Mouse (Mus musculus): ENCODE measurements around the gene BB287469. TPM values are rescaled to one million over a fixed set of nuclear protein-coding genes. Genes with fewer than 3 reads are reported as not detected.
"Not testable (repeated sequence)": the region's sequence is repeated elsewhere in the genome, so short reads cannot be mapped to it uniquely, and the experiment has no call there.

The BB287469 gene
- total RNA-seq (2015; ENCODE audit: low replicate concordance) (not detected in 2 replicates), total RNA-seq (2017; ENCODE audit: low replicate concordance) (not detected in 2 replicates)

DNA sequence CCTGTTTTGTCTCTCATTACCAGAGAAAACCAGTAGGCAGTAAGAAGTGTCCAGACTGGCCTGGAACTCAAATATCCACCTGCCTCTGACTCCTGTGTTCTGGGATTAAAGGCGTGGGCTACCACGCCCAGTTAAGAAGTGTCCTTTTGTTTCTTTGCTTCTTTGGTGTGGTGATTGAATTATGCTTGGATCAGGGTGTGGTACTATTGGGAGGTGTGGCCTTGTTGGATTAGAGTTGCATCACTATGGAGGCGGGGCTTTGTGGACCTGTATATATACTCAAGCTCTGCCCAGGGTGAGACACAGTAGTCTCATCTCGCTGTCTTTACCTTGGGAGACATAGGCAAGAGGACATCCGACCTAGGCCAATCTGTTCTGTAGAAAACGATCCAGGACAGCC is at the start of gene BB287469:
TSS of gene BB287469 (plus strand) at position 301 of the 400 bp plus-strand sequence.
- ATAC-seq (replicated peaks; ENCODE audit: low FRiP score, poor library complexity, severe bottlenecking), result not testable (repeated sequence)

DNA sequence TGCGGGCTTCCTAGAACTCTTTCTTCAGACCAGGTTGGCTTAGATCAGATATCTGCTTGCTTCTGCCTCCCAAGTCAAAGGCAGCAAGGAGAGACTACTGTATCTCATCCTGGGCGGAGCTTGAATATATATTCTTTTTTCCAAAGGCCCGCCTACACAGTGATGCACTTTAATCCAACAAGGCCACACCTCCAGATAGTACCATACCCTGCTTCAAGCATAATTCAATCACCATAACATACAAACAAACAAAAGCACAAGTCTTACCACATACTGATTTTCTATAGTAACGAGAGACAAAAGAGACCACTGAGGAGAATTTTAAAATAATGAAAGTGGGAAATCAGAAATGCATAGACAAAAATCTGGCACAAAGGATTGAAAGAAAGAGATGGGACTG is 40.7 kb upstream of the BB287469 start, which contains the start of gene Gm21319:
TSS of gene Gm21319 (minus strand) at position 101 of the 400 bp plus-strand sequence.
- not testable (repeated sequence) for ATAC-seq (replicated peaks; ENCODE audit: low FRiP score, poor library complexity, severe bottlenecking)

DNA sequence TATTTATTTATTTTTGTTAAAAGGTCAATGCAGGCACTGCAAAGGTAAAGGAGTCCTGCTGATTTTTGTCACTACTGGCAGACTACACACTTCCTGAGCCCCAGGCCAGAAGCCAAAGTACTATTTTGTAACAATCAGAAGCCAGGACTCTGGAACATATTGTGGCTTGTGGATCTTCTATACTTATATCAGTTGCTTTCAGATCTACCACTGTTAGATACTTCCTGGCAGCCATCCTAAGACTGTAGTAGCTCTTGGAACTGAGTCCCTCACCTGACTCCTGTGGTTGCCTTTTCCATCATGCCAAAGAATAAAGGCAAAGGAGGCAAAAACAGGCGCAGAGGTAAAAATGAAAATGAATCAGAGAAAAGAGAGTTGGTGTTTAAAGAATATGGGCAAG is 21.2 kb upstream of the BB287469 start, which contains the start of gene Gm21936:
TSS of gene Gm21936 (plus strand) at position 301 of the 400 bp plus-strand sequence.
- not testable (repeated sequence) for ATAC-seq (replicated peaks; ENCODE audit: low FRiP score, poor library complexity, severe bottlenecking)

GRCm38 (mm10) chr12:87797971-87798370 is 18.4 kb upstream of the BB287469 start:
- ATAC-seq (replicated peaks; ENCODE audit: low FRiP score, poor library complexity, severe bottlenecking), result not testable (repeated sequence)

GRCm38 (mm10) chr12:87842239-87842638 is 25.9 kb downstream of the BB287469 start, which contains the start of gene Gm2001:
Gene Gm2001, minus strand, starts transcription at chr12:87842339.
- not testable (repeated sequence) for ATAC-seq (replicated peaks; ENCODE audit: low FRiP score, poor library complexity, severe bottlenecking)

- ATAC-seq (replicated peaks; ENCODE audit: low FRiP score, poor library complexity, severe bottlenecking), result not testable (repeated sequence)
Observed at GRCm38 (mm10) chr12:87850657-87851056, 34.3 kb downstream of the BB287469 start.

DNA sequence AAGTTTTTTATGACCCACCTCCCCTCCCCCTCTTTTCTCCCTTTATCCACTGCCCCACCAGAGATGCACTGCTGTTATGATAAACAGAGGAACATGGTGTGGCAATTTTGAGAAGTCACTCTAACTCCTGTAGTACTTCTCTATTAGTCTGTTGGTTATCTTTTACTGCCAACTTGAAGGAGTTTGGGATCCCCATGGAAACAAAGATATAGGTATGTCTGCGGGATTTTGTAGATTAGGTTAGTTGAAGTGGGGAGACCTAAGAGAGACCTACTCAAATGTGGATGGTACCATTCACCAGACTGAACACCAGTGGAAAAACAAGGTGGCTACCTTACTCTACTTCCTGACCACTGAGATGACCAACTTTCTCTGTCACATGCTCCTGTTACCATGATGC is 39.7 kb downstream of the BB287469 start:
- ATAC-seq (replicated peaks; ENCODE audit: low FRiP score, poor library complexity, severe bottlenecking), result not testable (repeated sequence)

GRCm38 (mm10) chr12:87861740-87862692 is 45.6 kb downstream of the BB287469 start:
- not testable (repeated sequence) for ATAC-seq (replicated peaks; ENCODE audit: low FRiP score, poor library complexity, severe bottlenecking)

DNA sequence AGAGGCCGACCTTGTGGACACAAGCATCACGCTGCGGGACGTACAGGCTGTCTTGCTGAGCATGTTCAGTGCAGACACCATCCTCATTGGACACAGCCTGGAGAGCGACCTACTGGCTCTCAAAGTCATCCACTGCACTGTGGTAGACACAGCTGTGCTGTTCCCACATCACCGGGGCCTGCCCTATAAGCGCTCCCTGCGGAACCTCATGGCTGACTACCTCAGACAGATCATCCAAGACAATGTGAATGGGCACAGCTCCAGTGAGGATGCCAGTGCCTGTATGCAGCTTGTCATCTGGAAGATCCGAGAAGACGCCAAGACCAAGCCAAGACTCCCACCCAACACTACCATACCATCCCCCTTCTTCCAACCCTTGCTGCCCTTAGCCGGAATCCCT is 47.3 kb downstream of the BB287469 start:
- not testable (repeated sequence) for ATAC-seq (replicated peaks; ENCODE audit: low FRiP score, poor library complexity, severe bottlenecking)

- ATAC-seq (replicated peaks; ENCODE audit: low FRiP score, poor library complexity, severe bottlenecking), result not testable (repeated sequence)
Observed at GRCm38 (mm10) chr12:87864048-87864447, 47.7 kb downstream of the BB287469 start.

Other genes starting within 250 kb of the BB287469 start
- not detected in 2 replicates for gene Oog1, start 213.9 kb upstream of the BB287469 start, total RNA-seq (2015; ENCODE audit: low replicate concordance)
- gene Oog1, start 213.9 kb upstream of the BB287469 start, total RNA-seq (2017; ENCODE audit: low replicate concordance), result not detected in 2 replicates
- gene Gm4027, start 197.7 kb upstream of the BB287469 start, total RNA-seq (2015; ENCODE audit: low replicate concordance), result not detected in 2 replicates
- gene Gm4027, start 197.7 kb upstream of the BB287469 start, total RNA-seq (2017; ENCODE audit: low replicate concordance), result not detected in 2 replicates
- gene Gm16381, start 172.0 kb upstream of the BB287469 start, total RNA-seq (2015; ENCODE audit: low replicate concordance), result not detected in 2 replicates
- gene Gm16381, start 172.0 kb upstream of the BB287469 start, total RNA-seq (2017; ENCODE audit: low replicate concordance), result not detected in 2 replicates
- gene Gm21319, start 40.8 kb upstream of the BB287469 start, total RNA-seq (2015; ENCODE audit: low replicate concordance), result not detected in 2 replicates
- not detected in 2 replicates for gene Gm21319, start 40.8 kb upstream of the BB287469 start, total RNA-seq (2017; ENCODE audit: low replicate concordance)
- not detected in 2 replicates for gene Gm21936, start 21.1 kb upstream of the BB287469 start, total RNA-seq (2015; ENCODE audit: low replicate concordance)
- not detected in 2 replicates for gene Gm21936, start 21.1 kb upstream of the BB287469 start, total RNA-seq (2017; ENCODE audit: low replicate concordance)
- gene Gm2001, start 25.8 kb downstream of the BB287469 start, total RNA-seq (2015; ENCODE audit: low replicate concordance), result not detected in 2 replicates
- gene Gm2001, start 25.8 kb downstream of the BB287469 start, total RNA-seq (2017; ENCODE audit: low replicate concordance), result not detected in 2 replicates
- gene Gm2016, start 57.5 kb downstream of the BB287469 start, total RNA-seq (2015; ENCODE audit: low replicate concordance), result not detected in 2 replicates
- not detected in 2 replicates for gene Gm2016, start 57.5 kb downstream of the BB287469 start, total RNA-seq (2017; ENCODE audit: low replicate concordance)
- gene Gm2022, start 78.8 kb downstream of the BB287469 start, total RNA-seq (2015; ENCODE audit: low replicate concordance), result not detected in 2 replicates
- not detected in 2 replicates for gene Gm2022, start 78.8 kb downstream of the BB287469 start, total RNA-seq (2017; ENCODE audit: low replicate concordance)
- not detected in 2 replicates for gene Gm2035, start 103.3 kb downstream of the BB287469 start, total RNA-seq (2015; ENCODE audit: low replicate concordance)
- gene Gm2035, start 103.3 kb downstream of the BB287469 start, total RNA-seq (2017; ENCODE audit: low replicate concordance), result not detected in 2 replicates
- gene Gm2042, start 137.5 kb downstream of the BB287469 start, total RNA-seq (2015; ENCODE audit: low replicate concordance), result not detected in 2 replicates
- not detected in 2 replicates for gene Gm2042, start 137.5 kb downstream of the BB287469 start, total RNA-seq (2017; ENCODE audit: low replicate concordance)
- gene Gm2075, start 195.3 kb downstream of the BB287469 start, total RNA-seq (2015; ENCODE audit: low replicate concordance), result not detected in 2 replicates
- not detected in 2 replicates for gene Gm2075, start 195.3 kb downstream of the BB287469 start, total RNA-seq (2017; ENCODE audit: low replicate concordance)
- not detected in 2 replicates for gene Gm6803, start 202.2 kb downstream of the BB287469 start, total RNA-seq (2015; ENCODE audit: low replicate concordance)
- 6.2 TPM in 1 of 2 replicates, not detected in the other for gene Gm6803, start 202.2 kb downstream of the BB287469 start, total RNA-seq (2017; ENCODE audit: low replicate concordance)
- not detected in 2 replicates for gene Gm2056, start 210.4 kb downstream of the BB287469 start, total RNA-seq (2015; ENCODE audit: low replicate concordance)
- gene Gm2056, start 210.4 kb downstream of the BB287469 start, total RNA-seq (2017; ENCODE audit: low replicate concordance), result not detected in 2 replicates

Measured in erythroid progenitor cell, adult 5-6 weeks (primary cell).